Mouse (Mus musculus) thymus, postnatal 10 days (tissue): Measurements from ENCODE around the gene R3hdm4.
A peak's percentile ranks its signal among the peaks of the same experiment; 100 is the strongest.

Source experiments
- DNase-seq, 2 experiments: peaks; one replicate each; pipeline ENCODE4 v3.0.0; 2021; ENCODE audit warnings: low spot score in 2 of 2

R3hdm4 gene

GRCm38 (mm10) chr10:79942988-79943387 is 22.0 kb upstream of the R3hdm4 start:
- DNase-seq = no peak

GRCm38 (mm10) chr10:79940749-79941148 is 19.7 kb upstream of the R3hdm4 start:
- no peak for DNase-seq

GRCm38 (mm10) chr10:79937775-79938526 is 16.9 kb upstream of the R3hdm4 start:
- no peak for DNase-seq

- DNase-seq = peak; percentile 43 to 44
Observed at GRCm38 (mm10) chr10:79936911-79937441, 16.0 kb upstream of the R3hdm4 start.

- no peak for DNase-seq
Observed at GRCm38 (mm10) chr10:79936284-79936910, 15.4 kb upstream of the R3hdm4 start.

- no peak for DNase-seq
Observed at GRCm38 (mm10) chr10:79934794-79935569, 14.0 kb upstream of the R3hdm4 start.

- DNase-seq = no peak
Observed at GRCm38 (mm10) chr10:79934272-79934721, 13.3 kb upstream of the R3hdm4 start.

GRCm38 (mm10) chr10:79933861-79934260 is 12.9 kb upstream of the R3hdm4 start:
- DNase-seq = no peak

GRCm38 (mm10) chr10:79933145-79933679 is 12.2 kb upstream of the R3hdm4 start:
- DNase-seq = no peak

- DNase-seq = no peak
Observed at GRCm38 (mm10) chr10:79932736-79933135, 11.7 kb upstream of the R3hdm4 start.

- DNase-seq = no peak
Observed at GRCm38 (mm10) chr10:79931797-79932196, 10.8 kb upstream of the R3hdm4 start.

GRCm38 (mm10) chr10:79930826-79931186 is 9.8 kb upstream of the R3hdm4 start:
- no peak for DNase-seq

- DNase-seq = no peak
Observed at GRCm38 (mm10) chr10:79929967-79930825, 9.2 kb upstream of the R3hdm4 start.

GRCm38 (mm10) chr10:79928907-79929701 is 8.1 kb upstream of the R3hdm4 start:
- DNase-seq = no peak

- no peak for DNase-seq
Observed at GRCm38 (mm10) chr10:79928030-79928694, 7.2 kb upstream of the R3hdm4 start.

GRCm38 (mm10) chr10:79927324-79928029 is 6.5 kb upstream of the R3hdm4 start:
- peak; percentile 81 to 83 for DNase-seq

GRCm38 (mm10) chr10:79926491-79927323 is 5.7 kb upstream of the R3hdm4 start, which contains the start of gene Arid3a:
Gene Arid3a (plus strand): TSS chr10:79927043.
- peak; percentile 82 to 84 for DNase-seq
